Mouse (Mus musculus): ENCODE results near the gene Glt8d1. TPM values are rescaled to one million over a fixed set of nuclear protein-coding genes. Genes with fewer than 3 reads are reported as not detected.
A peak's percentile ranks its signal among the peaks of the same experiment; 100 is the strongest.

Glt8d1 gene
- polyA plus RNA-seq, 1 experiment from 2014 or later = 67.9 TPM

DNA sequence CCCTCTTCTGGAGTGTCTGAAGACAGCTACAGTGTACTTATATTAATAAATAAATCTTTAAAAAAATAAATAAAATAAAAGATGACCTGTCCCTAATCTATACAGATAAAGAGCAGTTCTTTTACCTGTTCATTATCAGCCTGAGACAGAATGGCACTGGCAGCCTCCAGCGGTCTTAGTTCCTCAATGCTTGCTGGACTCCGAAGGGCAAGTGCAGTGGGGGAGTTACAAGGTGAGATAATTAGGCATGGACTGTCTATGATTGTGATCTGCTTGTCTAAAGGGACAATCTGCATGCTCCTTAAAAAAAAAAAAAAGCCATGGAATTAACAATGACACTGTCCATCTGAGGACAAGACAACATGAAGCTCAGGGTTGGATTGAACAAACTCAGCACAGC lies 12.7 kb downstream of the Glt8d1 start:
- Histone ChIP-seq H3K4me3 (no peak overlapping the region), H3K4me2 (replicated peaks) (no peak overlapping the region), H3K4me1 (peaks cover 14% of the 10 kb centered on the region), H3K27ac (replicated peaks) (no peak overlapping the region), H3K9me3 (no peaks in the 10 kb centered on the region), H3K9ac (replicated peaks) (no peak overlapping the region), H3K36me3 (peaks cover 81% of the 10 kb centered on the region), H3K27me3 (no peaks in the 10 kb centered on the region)
- WGBS = 93% methylated on average over 2 of the region's 2 CpGs
- ATAC-seq (ENCODE audit: low FRiP score, low read depth) = no peak

DNA sequence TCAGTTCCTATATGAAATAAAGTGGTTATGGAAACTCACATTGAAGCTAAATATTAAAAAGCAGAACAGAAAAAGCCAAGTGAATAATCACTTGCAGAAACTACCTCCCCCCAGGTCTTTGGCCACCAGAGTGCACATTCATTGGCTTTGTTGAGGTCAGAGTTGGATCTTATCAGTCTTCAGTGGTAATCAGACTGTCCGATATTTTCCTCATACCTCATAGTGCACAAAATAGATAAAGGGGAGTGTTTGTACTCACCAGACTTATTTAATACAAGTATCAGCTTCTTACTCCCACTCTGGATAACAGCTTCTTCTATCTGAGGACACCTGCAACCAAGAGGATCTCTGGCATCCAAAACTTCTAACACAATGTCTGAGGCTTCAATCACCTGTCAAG lies 14.9 kb downstream of the Glt8d1 start:
- peaks cover 23% of the 10 kb centered on the region for H3K4me1 ChIP-seq
- WGBS = 100% methylated on average over 1 of the region's 1 CpGs
- ATAC-seq (ENCODE audit: low FRiP score, low read depth) = no peak
- H3K36me3 ChIP-seq = peaks cover 62% of the 10 kb centered on the region
- no peak overlapping the region for H3K4me3 ChIP-seq
- H3K27ac ChIP-seq (replicated peaks) = no peak overlapping the region
- H3K9me3 ChIP-seq = no peaks in the 10 kb centered on the region
- no peak overlapping the region for H3K4me2 ChIP-seq (replicated peaks)
- no peak overlapping the region for H3K9ac ChIP-seq (replicated peaks)
- H3K27me3 ChIP-seq = no peaks in the 10 kb centered on the region

DNA sequence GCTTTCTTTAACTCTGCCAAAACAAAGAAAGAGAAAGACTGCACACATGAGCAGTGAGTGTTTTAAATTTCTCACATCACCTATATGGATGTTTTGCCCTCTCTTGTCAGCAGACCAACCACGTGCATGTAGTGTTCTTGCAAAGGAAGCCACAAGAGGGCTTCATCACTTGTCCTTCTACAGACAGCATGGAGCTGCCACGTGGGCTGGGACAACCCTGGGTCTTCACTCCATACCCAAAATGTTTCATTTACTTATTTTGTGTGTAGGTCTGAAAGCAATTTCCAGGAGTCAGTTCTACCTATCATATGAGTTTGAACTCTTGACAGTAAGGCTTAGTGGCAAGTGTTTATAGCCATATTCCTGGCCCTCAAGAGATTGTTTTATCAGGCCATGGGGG lies 16.7 kb downstream of the Glt8d1 start:
- H3K4me1 ChIP-seq = peaks cover 31% of the 10 kb centered on the region
- ATAC-seq (ENCODE audit: low FRiP score, low read depth) = no peak
- no peaks in the 10 kb centered on the region for H3K9me3 ChIP-seq
- H3K4me3 ChIP-seq = peak overlapping the region; percentile 79
- WGBS = 0% methylated on average over 2 of the region's 2 CpGs
- H3K36me3 ChIP-seq = peaks cover 48% of the 10 kb centered on the region
- no peak overlapping the region for H3K27ac ChIP-seq (replicated peaks)
- no peaks in the 10 kb centered on the region for H3K27me3 ChIP-seq
- peak overlapping the region; percentile 95 for H3K9ac ChIP-seq (replicated peaks)
- peak overlapping the region; percentile 83 for H3K4me2 ChIP-seq (replicated peaks)

DNA sequence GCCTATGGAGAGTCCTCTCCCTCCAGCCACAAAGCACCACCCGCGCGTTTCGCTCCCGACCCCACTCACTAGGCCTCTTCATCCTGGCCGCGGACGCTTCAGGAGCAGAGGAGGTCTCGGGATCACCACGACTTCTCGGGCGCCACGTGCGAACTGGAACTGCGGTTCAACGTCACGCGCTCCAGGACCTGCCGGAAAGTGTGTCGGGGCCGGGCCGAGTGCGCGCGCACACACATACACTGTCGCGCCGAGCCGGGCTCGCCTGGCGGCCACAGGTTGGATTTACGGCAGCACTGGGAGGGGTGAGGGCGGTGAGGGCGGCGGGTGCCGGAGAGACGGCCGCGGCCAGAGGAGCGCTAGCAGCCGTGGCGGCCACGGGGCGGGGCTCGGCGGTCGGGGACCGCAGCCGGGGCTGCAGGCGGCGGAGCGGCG lies 17.7 kb downstream of the Glt8d1 start, which contains the start of the genes Pbrm1 and Gnl3:
Gene Pbrm1 (plus strand): TSS at position 279 of the 432 bp plus-strand sequence.
Gene Gnl3 (minus strand): TSS at position 293 of the 432 bp plus-strand sequence.
- Histone ChIP-seq H3K9me3 (no peaks in the 10 kb centered on the region), H3K27ac (replicated peaks) (peak within 1 kb of the TSS; percentile 98), H3K4me1 (peaks cover 32% of the 10 kb centered on the region), H3K36me3 (peaks cover 47% of the 10 kb centered on the region), H3K4me2 (replicated peaks) (peak within 1 kb of the TSS; percentile 83), H3K27me3 (no peaks in the 10 kb centered on the region), H3K4me3 (peak within 1 kb of the TSS; percentile 79), H3K9ac (replicated peaks) (peak within 1 kb of the TSS; percentile 95)
- under 1% methylated on average over 50 of the region's 53 CpGs for WGBS
- ATAC-seq (ENCODE audit: low FRiP score, low read depth) = peak; percentile 95

DNA sequence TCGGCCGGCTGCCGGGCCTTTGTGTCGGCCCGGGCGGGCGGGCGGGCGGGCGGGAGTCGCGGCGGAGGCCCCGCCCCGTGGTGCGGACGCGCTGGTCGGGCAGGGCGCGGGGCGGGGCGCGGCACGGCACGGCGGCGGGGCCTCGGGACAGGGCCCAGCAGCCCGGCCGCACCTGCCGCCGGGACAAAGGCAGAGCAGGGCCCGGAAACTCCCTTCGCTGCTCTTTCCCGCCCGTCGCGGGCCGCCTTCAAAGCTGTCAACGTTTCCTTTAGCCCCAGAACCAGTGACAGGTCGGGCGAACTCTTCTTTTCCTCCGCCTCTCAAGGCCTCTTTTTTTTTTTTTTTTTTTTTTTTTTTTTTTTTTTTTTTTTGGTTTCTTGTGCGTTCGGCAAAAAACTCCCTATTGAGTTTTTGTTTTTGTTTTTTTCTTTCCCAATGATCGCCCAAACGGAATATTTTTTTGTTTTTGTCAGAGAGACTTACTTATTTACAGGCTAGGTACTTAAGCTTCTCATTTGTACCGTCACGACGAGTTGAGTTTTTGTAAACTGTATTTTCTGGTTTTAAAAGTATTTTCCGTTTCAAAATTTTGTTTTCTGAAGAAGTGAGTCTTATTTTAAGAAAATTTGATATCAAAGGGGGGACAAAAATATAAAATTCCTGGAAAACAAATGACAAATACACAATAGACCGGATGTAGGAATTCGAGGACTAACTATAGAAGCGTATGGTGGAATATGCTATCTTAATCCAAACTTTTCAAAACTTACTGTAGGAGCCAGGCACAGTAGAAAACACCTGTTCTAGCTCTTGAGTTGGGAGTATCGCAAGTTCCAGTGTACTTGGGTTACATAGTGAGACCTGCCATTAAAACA lies 18.4 kb downstream of the Glt8d1 start:
- H3K27ac ChIP-seq (replicated peaks) = peak overlapping the region; percentile 98
- H3K4me2 ChIP-seq (replicated peaks) = peak overlapping the region; percentile 60
- peaks cover 32% of the 10 kb centered on the region for H3K4me1 ChIP-seq
- peak overlapping the region; percentile 95 for H3K9ac ChIP-seq (replicated peaks)
- H3K27me3 ChIP-seq = no peaks in the 10 kb centered on the region
- 7% methylated on average over 34 of the region's 56 CpGs for WGBS
- peak; percentile 95 for ATAC-seq (ENCODE audit: low FRiP score, low read depth)
- H3K9me3 ChIP-seq = no peaks in the 10 kb centered on the region
- H3K4me3 ChIP-seq = peak overlapping the region; percentile 79
- peaks cover 46% of the 10 kb centered on the region for H3K36me3 ChIP-seq

DNA sequence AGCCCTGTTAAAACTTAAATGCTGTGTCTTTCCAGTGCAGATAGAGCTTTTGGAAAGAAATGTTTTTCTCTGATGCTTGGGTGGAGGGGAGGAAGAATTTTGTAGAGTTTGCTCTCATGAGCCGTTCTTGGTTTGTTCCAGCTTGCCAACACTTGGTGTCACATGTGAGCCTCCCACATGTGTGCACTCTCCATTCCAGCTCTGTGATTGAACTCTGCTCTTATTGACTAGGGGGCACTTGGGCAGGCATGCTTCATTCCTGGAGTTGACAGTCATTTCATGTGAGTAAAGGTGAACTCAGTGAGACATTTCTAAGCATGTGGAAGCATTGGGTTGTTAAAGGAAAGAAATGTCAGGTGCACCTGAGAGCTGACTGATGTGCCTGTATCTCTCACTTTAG lies 21.4 kb downstream of the Glt8d1 start:
- WGBS = 64% methylated on average over 1 of the region's 1 CpGs
- H3K4me3 ChIP-seq = no peak overlapping the region
- no peaks in the 10 kb centered on the region for H3K9me3 ChIP-seq
- H3K27ac ChIP-seq (replicated peaks) = no peak overlapping the region
- ATAC-seq (ENCODE audit: low FRiP score, low read depth) = no peak
- no peak overlapping the region for H3K9ac ChIP-seq (replicated peaks)
- H3K27me3 ChIP-seq = no peaks in the 10 kb centered on the region
- H3K36me3 ChIP-seq = peaks cover 47% of the 10 kb centered on the region
- peaks cover 27% of the 10 kb centered on the region for H3K4me1 ChIP-seq
- no peak overlapping the region for H3K4me2 ChIP-seq (replicated peaks)

DNA sequence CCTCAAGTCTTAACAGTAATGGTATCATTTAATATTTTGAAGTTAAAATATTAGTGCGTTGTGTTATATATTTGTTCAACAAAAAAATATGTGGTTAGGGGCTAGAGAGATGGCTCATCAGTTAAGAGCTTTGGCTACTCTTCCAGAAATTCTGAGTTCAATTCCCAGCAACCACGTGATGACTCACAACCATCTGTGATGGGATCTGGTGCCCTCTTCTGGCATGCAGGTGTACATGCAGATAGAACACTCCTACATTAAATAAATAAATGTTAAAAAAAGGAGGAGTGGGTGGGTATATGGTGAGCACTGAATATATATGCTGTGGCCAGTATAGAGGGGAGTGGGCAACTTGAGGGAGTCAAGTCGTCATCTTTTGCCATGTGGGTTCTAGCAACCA lies 24.6 kb downstream of the Glt8d1 start:
- no peak for ATAC-seq (ENCODE audit: low FRiP score, low read depth)
- no peak overlapping the region for H3K4me2 ChIP-seq (replicated peaks)
- peaks cover 9% of the 10 kb centered on the region; the same call in 1 of the 2 replicates for H3K4me1 ChIP-seq
- H3K36me3 ChIP-seq = peaks cover 72% of the 10 kb centered on the region
- no peaks in the 10 kb centered on the region for H3K27me3 ChIP-seq
- no peak overlapping the region for H3K4me3 ChIP-seq
- no peak overlapping the region for H3K27ac ChIP-seq (replicated peaks)
- no peak overlapping the region for H3K9ac ChIP-seq (replicated peaks)
- WGBS = 78% methylated on average over 3 of the region's 3 CpGs
- H3K9me3 ChIP-seq = no peaks in the 10 kb centered on the region

DNA sequence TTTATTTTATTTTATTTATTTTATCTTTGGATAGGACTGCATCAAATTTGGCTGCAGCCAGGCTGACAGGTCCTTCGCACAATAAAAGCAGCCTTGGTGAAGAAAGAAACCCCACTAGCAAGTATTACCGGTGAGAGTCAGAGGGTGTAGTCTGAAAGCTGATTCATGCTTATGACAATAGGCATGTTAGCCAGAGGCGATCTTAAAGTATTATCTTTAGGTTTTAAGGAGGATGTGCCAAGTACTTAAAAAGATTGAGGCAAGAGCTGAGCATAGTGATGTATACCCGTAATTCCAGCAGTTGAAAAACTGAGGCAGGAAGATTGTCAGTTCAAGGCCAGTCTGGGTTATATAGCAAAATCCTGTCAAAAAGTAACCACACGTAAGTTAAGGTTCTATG lies 44.1 kb downstream of the Glt8d1 start:
- Histone ChIP-seq H3K27me3 (no peaks in the 10 kb centered on the region), H3K4me1 (no peaks in the 10 kb centered on the region), H3K4me3 (no peak overlapping the region), H3K9me3 (no peaks in the 10 kb centered on the region), H3K9ac (replicated peaks) (no peak overlapping the region), H3K27ac (replicated peaks) (no peak overlapping the region), H3K4me2 (replicated peaks) (no peak overlapping the region), H3K36me3 (peaks cover 73% of the 10 kb centered on the region)
- WGBS = 92% methylated on average over 5 of the region's 5 CpGs
- ATAC-seq (ENCODE audit: low FRiP score, low read depth) = no peak

DNA sequence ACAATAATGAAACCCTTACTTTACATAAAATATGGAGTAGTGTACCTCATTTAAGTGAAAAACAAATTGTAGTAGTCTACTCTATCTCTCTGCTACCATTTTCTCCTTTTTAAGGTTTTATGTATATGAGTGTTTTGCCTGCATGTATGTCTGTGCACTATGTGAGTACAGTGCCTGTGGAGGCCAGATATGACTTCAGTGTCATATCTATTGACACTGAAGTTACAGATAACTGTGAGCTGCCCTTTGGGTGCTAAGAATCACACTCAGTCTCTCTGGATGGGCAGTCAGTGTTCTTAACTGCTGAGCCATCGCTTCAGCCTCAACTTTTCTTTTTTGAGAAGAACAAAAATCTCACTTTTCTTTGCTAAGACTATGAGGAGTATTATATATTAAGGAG lies 44.6 kb downstream of the Glt8d1 start:
- H3K27ac ChIP-seq (replicated peaks) = no peak overlapping the region
- ATAC-seq (ENCODE audit: low FRiP score, low read depth) = no peak
- peaks cover 75% of the 10 kb centered on the region for H3K36me3 ChIP-seq
- no peak overlapping the region for H3K9ac ChIP-seq (replicated peaks)
- no peaks in the 10 kb centered on the region for H3K9me3 ChIP-seq
- no peak overlapping the region for H3K4me3 ChIP-seq
- H3K27me3 ChIP-seq = no peaks in the 10 kb centered on the region
- H3K4me2 ChIP-seq (replicated peaks) = no peak overlapping the region
- H3K4me1 ChIP-seq = no peaks in the 10 kb centered on the region
- WGBS = 97% methylated on average over 1 of the region's 1 CpGs

Other genes with a start within 250 kb of the Glt8d1 start
- 21.2 and 26.0 TPM in 2 replicates for gene Tmem110, start 175.8 kb upstream of the Glt8d1 start, polyA plus RNA-seq (2016; fragmentation: Nextera tagmentation; extraction: Ambion mirVana)
- 0.43 and 0.68 TPM in 2 replicates for gene Mustn1, start 122.2 kb upstream of the Glt8d1 start, polyA plus RNA-seq (2016; fragmentation: Nextera tagmentation; extraction: Ambion mirVana)
- gene Itih4, start 114.9 kb upstream of the Glt8d1 start, polyA plus RNA-seq (2016; fragmentation: Nextera tagmentation; extraction: Ambion mirVana) = not detected in 2 replicates
- gene Itih3, start 77.6 kb upstream of the Glt8d1 start, polyA plus RNA-seq (2016; fragmentation: Nextera tagmentation; extraction: Ambion mirVana) = 0.34 and 0.55 TPM in 2 replicates
- gene Itih1, start 58.1 kb upstream of the Glt8d1 start, polyA plus RNA-seq (2016; fragmentation: Nextera tagmentation; extraction: Ambion mirVana) = not detected in 2 replicates
- 20.1 and 22.6 TPM in 2 replicates for gene Nek4, start 50.0 kb upstream of the Glt8d1 start, polyA plus RNA-seq (2016; fragmentation: Nextera tagmentation; extraction: Ambion mirVana)
- 277 and 281 TPM in 2 replicates for gene Spcs1, start 272 bp downstream of the Glt8d1 start, polyA plus RNA-seq (2016; fragmentation: Nextera tagmentation; extraction: Ambion mirVana)
- gene Pbrm1, start 17.7 kb downstream of the Glt8d1 start, polyA plus RNA-seq (2016; fragmentation: Nextera tagmentation; extraction: Ambion mirVana) = 214 and 226 TPM in 2 replicates
- gene Gnl3, start 17.8 kb downstream of the Glt8d1 start, polyA plus RNA-seq (2016; fragmentation: Nextera tagmentation; extraction: Ambion mirVana) = 79.5 and 80.7 TPM in 2 replicates
- gene Smim4, start 127.6 kb downstream of the Glt8d1 start, polyA plus RNA-seq (2016; fragmentation: Nextera tagmentation; extraction: Ambion mirVana) = 61.1 and 62.3 TPM in 2 replicates
- gene Nt5dc2, start 129.7 kb downstream of the Glt8d1 start, polyA plus RNA-seq (2016; fragmentation: Nextera tagmentation; extraction: Ambion mirVana) = 446 and 464 TPM in 2 replicates
- gene Stab1, start 167.2 kb downstream of the Glt8d1 start, polyA plus RNA-seq (2016; fragmentation: Nextera tagmentation; extraction: Ambion mirVana) = 39.7 and 40.3 TPM in 2 replicates
- gene Tnnc1, start 206.9 kb downstream of the Glt8d1 start, polyA plus RNA-seq (2016; fragmentation: Nextera tagmentation; extraction: Ambion mirVana) = 1.9 and 3.0 TPM in 2 replicates
- gene Nisch, start 215.5 kb downstream of the Glt8d1 start, polyA plus RNA-seq (2016; fragmentation: Nextera tagmentation; extraction: Ambion mirVana) = 463 and 480 TPM in 2 replicates
- 0.69 and 1.1 TPM in 2 replicates for gene Sema3g, start 216.5 kb downstream of the Glt8d1 start, polyA plus RNA-seq (2016; fragmentation: Nextera tagmentation; extraction: Ambion mirVana)
- gene Phf7, start 249.9 kb downstream of the Glt8d1 start, polyA plus RNA-seq (2016; fragmentation: Nextera tagmentation; extraction: Ambion mirVana) = 12.0 and 12.2 TPM in 2 replicates